Mouse (Mus musculus) left cerebral cortex, adult 8-10 months (tissue): ENCODE results near the gene Bnipl. TPM values are rescaled to one million over a fixed set of nuclear protein-coding genes. Genes with fewer than 3 reads are reported as not detected.
"Not testable (repeated sequence)": the region's sequence is repeated elsewhere in the genome, so short reads cannot be mapped to it uniquely, and the experiment has no call there.

ENCODE experiments used
- DNase-seq, 2 experiments: peaks; one replicate each; pipeline ENCODE4 v3.0.0; 2022; ENCODE audit warnings: low spot score in 2 of 2
- total RNA-seq, 4 experiments: library from RNA; stranded (reverse); gene quantifications; 2 replicates each; pipeline ENCODE4 v1.2.4; 2022

Bnipl gene
- total RNA-seq, 4 experiments from 2014 or later = 0.37 to 0.72 (median 0.67) TPM; not detected in 1

DNA sequence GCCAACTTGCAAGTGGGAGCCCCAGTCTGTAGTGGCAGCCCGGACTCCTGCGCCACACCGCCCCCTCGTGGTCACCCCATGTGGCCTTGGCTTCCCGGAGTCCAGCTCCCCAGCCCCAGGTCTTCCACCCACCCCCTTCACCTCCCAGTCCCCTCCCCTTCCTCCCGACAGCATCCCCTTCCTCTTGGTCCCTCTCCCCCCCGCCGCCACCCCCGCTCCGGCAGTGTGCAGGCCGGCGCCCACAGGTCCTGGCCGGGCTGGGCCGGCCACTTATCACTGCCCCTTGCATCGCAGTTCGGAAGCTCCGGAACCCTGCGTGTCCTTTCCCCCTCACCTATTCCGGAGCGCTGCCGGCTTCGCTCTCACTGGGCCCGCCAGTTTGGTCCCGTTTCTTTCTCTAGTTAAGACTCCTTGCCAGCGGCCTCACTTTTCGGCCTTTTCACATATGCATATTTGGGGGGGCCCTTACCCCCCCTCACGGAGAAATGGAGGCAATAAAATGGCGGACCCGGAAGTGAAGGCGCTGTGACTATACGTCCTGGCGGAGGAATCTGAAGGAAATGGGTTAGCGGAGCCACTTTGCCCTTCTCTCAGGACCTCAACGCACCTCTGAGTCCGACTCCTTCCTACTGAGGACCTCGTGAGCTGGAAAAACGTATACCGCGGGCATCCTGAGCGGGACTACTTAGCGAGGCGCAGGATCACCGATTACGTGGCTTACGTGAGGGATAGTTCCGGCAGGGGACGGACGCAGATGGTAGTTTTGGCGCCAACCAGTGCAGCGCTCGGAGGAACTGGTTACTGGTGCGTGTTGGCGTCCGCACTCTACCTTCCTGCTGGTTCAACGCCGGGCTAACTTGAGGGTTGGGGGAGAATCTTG lies 33.5 kb downstream of the Bnipl start, which contains the start of gene Gabpb2:
Gene Gabpb2 (minus strand): TSS at position 662 of the 880 bp plus-strand sequence.
- peak; percentile 81 to 87 for DNase-seq

DNA sequence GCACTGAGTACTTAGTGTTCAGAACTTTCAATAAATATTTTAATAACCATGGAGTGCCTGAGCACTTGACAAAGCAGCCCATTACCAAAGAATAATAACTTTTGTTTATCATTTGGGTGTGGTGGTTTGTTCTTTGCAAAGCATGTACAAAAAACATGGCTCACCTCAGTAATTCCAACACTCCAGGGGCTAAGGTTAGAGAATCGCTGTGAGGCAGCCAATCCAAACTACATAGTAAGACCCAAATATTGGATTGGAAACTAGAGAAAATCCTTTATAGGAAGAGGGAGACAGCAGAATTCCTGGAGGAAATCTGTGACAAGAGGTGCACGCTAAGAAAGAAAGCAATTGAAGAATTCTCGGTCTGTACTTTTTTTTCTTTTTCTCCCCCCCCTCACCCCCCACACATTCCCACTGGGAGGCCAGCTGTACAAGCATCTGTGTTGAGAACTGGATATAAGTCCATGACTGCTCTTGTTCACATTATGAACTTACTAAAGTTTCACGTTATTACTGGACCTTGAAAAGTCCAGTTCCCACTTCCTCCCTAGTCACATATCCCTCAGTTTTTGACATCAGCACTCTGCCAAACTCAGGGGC lies 34.2 kb downstream of the Bnipl start:
- DNase-seq = no peak

DNA sequence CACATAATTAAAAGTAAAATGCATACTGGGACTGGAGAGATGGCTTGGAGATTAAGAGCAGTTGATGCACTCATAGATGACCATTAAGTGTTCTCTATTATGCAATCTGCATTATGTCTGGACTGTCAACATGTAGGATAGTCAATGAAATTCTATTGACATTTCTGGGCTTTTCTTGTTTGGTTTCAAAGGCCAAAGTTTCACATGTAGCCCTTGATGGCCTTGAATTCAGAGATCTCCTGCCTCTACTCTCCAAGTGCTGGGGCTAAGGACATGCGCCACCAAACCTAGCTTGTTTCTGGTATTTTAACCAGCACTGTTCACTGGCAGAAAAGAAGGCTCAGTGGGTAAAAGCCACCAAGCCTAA lies 37.4 kb downstream of the Bnipl start:
- no peak for DNase-seq

DNA sequence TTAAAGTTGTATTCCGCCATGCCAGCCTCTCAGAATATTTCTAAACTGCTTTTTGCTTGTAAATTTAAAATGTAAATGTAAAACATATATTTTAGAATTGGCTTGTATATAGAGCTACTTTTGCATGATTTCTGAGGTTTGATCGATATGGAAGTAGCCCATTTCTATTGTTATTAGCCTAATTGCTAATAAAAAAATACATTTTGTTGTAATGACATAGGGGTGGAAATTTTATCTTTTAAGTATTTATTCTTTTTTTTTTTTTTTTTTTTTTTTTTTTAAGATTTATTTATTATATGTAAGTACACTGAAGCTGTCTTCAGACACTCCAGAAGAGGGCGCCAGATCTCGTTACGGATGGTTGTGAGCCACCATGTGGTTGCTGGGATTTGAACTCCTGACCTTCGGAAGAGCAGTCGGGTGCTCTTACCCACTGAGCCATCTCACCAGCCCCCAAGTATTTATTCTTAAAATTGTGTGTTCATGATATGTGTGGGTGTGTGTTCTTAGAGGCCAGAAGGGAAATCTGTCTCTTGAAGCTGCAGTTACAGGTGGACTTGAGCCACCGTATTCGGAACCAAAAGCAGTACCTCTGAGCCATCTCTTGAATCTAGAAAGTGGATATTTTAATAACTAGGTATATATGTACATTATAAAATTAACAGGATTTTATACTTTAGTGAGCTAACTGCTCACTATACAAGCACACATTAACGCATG lies 37.9 kb downstream of the Bnipl start:
- not testable (repeated sequence) for DNase-seq

DNA sequence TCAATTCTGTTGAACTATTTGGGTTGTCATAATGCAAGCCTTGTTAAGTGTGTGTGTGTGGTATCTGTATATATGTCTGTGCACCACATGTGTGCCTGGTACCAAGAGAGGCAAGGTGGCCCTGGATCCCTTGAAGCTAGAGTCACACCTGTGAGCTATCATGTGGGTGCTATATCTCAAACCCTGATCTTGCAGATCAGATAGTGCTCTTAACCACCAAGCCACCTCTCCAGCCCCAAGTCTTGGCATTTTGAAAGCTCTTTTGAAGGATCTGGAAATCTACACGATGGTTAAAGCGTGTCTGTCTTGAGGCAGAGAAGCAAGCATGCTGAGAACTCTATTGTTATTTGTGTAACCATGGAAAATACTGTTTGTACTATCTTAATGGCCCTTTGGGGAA lies 40.4 kb downstream of the Bnipl start:
- no peak for DNase-seq

DNA sequence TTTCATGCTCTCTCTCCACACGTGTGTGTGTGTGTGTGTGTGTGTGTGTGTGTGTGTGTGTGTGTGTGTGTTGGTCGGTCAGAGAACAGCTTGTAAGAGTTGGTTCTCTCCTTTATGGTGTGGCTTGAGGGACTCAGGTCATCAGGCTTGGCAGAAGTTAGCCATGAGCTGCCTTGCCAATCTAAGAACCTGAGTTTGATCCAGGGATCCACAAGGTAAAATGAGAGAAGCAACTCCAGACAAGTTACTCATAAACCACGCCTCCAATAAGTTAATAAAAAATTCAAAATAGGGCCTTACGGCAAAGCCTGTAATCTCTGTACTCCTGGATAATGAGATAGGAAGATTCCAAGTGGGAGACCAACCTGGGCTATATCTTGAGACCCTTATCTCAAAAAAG lies 42.7 kb downstream of the Bnipl start:
- no peak for DNase-seq

DNA sequence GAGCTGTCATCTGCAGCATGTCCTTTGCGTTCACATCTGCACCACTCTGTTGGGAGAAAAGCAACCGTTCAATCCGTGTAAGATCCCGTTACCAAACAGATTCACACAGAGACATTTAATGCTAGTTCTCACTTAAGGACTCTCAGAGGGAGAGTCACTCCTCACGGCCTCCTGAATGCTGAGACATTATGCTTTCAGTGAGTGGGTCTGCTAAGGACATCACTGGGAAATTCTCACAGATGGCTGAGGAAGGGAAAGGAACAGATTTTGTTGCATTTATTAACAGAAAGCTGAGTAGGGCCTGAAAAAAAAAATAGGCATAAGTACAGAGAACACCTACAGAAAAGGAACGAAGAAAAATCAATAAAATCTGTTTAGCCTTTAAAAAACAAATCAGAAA lies 47.1 kb downstream of the Bnipl start:
- DNase-seq = no peak

DNA sequence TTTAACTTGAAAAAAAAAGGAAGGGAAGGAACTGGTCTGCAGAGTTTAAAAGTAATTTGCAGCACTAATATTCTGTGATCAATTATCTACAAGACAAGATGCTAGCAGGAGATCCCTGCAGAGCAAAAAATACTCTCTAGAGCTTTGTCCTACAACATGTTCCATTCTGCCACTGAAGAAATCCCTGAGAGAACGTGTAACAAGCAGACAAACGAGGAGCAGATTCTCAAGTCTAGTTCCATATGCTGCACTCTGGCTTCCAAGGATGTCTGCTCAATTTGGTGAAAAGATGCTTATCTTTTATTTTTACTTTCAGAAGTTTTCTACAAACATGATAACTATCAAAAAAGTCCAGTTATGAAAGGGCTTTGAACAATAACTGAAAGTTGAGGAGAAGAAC lies 50.4 kb downstream of the Bnipl start:
- no peak for DNase-seq

DNA sequence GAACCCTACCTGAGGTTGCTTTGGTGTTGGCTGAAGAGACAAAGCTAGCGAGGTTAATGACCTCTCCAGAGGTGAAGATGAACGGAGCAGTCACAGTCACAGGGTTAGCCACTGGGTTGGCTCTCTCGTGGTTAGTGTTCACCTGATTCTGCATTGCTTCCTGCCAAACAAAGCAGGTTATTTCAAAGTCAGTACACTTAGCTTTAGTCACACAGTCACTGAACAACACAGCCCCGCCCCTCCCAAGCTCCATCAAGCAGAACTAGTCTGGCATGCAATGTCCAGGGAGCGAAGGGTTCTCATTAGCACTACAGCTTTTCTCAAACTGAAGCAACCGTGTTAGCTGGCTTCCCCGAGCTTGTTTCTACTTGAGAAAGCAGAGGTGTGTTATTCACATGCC lies 50.9 kb downstream of the Bnipl start:
- no peak for DNase-seq

DNA sequence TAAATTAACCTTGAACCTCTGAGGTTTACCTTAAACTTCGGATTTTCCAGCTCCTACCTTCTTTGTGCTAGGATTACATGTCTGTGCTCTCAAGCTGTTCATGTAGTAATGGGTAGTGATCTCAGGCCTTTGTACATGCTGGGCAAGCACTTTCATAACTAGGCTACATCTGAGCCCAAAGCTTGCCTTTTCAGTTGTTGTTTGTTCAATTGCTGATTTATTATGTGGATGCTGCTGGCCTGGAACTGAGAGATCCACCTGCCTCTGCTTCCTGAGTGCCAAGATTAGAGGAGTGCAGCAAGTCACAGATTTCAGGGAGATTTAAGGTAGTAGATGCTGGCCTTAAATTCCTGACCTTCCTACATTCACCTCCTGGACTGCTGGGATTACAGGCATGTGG lies 51.9 kb downstream of the Bnipl start:
- DNase-seq = no peak

DNA sequence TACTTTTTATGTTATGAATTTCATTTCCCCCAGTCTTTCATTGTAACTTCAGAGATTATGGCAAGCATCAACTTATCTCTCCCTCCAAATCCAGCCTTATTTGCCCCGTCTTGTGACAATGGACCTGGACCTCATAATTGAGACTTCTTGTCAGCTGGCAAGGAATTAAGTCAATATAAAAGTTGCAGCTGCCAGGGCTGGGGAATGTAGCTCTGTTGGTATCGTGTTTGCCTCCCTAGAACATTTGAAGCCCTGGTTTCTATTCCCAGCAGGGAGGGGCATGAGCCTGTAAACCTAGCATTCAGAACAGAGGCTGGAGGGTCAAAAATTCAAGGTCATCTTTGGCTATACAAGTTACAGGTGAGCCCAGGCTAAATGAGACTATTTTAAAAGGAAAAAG lies 55.2 kb downstream of the Bnipl start:
- DNase-seq = no peak

DNA sequence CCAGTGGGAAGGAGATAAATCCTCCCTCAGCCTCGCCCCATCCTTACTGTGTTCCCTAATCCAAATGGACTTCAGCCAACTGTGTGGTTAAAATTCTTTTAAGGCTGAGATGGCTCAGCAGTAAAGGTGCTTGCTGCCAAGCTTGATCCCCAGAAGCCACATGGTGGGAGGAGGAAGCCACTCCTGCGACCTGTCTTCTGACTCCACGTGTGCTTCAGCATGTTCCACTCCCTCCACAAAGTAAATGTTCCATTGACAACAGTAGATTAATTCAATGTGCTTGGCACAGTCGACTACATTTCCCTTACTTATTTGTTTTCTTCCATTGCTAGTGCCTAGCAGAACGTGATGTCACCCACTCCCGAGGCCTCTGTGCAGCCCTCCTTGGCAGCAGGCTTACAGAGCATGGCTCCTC lies 56.3 kb downstream of the Bnipl start:
- no peak for DNase-seq

Other genes starting within 250 kb of the Bnipl start
- gene Zfp687, start 235.7 kb downstream of the Bnipl start, total RNA-seq = 10 to 100 TPM; 33.2 to 36.0 (median 35.2) TPM
- gene Psmd4, start 208.6 kb downstream of the Bnipl start, total RNA-seq = 100 to 1,000 TPM; 153 to 167 (median 156) TPM
- gene Pip5k1a, start 144.3 kb downstream of the Bnipl start, total RNA-seq = 10 to 100 TPM; 49.9 to 53.7 (median 51.0) TPM
- gene Vps72, start 140.2 kb downstream of the Bnipl start, total RNA-seq = 10 to 100 TPM; 42.8 to 48.3 (median 43.1) TPM
- under 1 TPM in 2 of 4 experiments, not detected in 2; 0.51 to 0.62 TPM for gene Tmod4, start 126.7 kb downstream of the Bnipl start, total RNA-seq
- 10 to 100 TPM; 49.3 to 55.8 (median 50.5) TPM for gene Scnm1, start 117.2 kb downstream of the Bnipl start, total RNA-seq
- 10 to 100 TPM; 12.8 to 17.7 (median 15.5) TPM for gene Lysmd1, start 117.1 kb downstream of the Bnipl start, total RNA-seq
- 1 to 10 TPM; 2.3 to 6.7 (median 4.3) TPM for gene Tnfaip8l2, start 108.8 kb downstream of the Bnipl start, total RNA-seq
- 10 to 100 TPM; 22.8 to 27.3 (median 24.9) TPM for gene Sema6c, start 90.7 kb downstream of the Bnipl start, total RNA-seq
- 10 to 100 TPM; 10.4 to 12.5 (median 12.1) TPM for gene Gabpb2, start 33.3 kb downstream of the Bnipl start, total RNA-seq
- 10 to 100 TPM; 63.5 to 76.2 (median 69.3) TPM for gene Cdc42se1, start 22.5 kb downstream of the Bnipl start, total RNA-seq
- 100 to 1,000 TPM; 280 to 293 (median 288) TPM for gene Mllt11, start 19.0 kb downstream of the Bnipl start, total RNA-seq
- under 1 TPM; 0.24 to 0.67 (median 0.41) TPM for gene Gm128, start 9.6 kb downstream of the Bnipl start, total RNA-seq
- 10 to 100 TPM; 20.7 to 24.3 (median 22.4) TPM for gene Mindy1, start 30.2 kb upstream of the Bnipl start, total RNA-seq
- 10 to 100 TPM; 24.0 to 27.2 (median 25.2) TPM for gene Prune1, start 30.9 kb upstream of the Bnipl start, total RNA-seq
- gene Anxa9, start 56.0 kb upstream of the Bnipl start, total RNA-seq = 1 to 10 TPM in 2 of 4 experiments, under 1 TPM in 2; 0.33 to 1.6 (median 0.93) TPM
- gene Cers2, start 63.6 kb upstream of the Bnipl start, total RNA-seq = 10 to 100 TPM; 51.9 to 63.7 (median 56.1) TPM
- 10 to 100 TPM; 31.6 to 36.9 (median 34.8) TPM for gene Setdb1, start 106.0 kb upstream of the Bnipl start, total RNA-seq
- gene 4930558C23Rik, start 151.6 kb upstream of the Bnipl start, total RNA-seq = not detected
- 10 to 100 TPM; 30.4 to 37.0 (median 34.0) TPM for gene Arnt, start 183.2 kb upstream of the Bnipl start, total RNA-seq
- gene Ctsk, start 248.1 kb upstream of the Bnipl start, total RNA-seq = 1 to 10 TPM; 4.4 to 5.2 (median 5.0) TPM